Mouse (Mus musculus): ENCODE measurements around the gene Taf5.

The Taf5 gene

DNA sequence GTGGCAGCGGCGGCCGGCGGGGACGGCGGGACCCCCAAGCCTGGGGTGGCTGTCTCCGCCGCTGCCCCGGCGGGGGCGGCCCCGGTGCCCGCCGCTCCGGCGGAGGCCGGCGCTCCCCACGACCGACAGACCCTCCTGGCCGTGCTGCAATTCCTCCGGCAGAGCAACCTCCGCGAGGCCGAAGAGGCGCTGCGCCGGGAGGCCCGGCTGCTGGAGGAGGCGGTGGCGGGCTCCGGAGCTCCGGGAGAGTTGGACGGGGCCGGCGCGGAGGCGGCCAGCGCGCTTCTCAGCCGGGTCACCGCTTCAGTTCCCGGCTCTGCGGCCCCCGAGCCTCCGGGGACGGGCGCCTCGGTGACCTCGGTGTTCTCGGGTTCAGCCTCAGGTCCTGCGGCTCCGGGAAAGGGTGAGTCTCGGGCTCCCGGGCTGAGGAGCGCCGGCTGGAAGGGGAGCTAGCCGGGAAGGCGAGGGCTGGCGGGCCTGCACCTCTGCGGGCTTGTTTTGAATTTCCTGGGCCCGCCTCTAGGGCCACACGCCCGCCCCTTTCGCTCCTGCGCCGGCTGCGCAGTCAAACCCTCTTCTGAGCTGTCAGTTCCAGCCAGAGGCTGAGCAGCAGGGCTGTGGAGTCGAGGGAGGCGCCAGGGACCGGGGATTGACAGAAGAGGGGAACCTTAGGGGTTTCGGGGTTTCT, 522 bp downstream of the Taf5 start:
- peak; percentile 69 for DNase-seq

DNA sequence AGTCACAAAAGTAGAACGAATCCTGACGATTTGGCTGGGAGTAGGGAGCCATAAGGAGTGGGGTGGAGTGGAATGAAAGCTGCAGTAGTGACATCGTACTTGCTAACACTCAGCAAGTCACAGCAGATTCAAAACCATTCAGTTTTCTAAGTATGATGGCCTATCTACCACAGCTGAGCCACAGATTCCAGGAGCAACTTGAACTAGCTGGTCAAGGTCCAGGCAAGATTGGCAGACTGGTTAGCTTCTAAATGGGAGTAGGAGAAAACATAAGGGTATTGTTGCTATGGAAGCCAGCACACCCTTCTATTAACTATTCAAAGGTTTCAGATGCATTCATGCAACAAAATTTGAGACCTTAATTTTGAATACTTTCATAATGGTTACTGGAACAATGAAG, 20.7 kb downstream of the Taf5 start:
- no peak for DNase-seq

DNA sequence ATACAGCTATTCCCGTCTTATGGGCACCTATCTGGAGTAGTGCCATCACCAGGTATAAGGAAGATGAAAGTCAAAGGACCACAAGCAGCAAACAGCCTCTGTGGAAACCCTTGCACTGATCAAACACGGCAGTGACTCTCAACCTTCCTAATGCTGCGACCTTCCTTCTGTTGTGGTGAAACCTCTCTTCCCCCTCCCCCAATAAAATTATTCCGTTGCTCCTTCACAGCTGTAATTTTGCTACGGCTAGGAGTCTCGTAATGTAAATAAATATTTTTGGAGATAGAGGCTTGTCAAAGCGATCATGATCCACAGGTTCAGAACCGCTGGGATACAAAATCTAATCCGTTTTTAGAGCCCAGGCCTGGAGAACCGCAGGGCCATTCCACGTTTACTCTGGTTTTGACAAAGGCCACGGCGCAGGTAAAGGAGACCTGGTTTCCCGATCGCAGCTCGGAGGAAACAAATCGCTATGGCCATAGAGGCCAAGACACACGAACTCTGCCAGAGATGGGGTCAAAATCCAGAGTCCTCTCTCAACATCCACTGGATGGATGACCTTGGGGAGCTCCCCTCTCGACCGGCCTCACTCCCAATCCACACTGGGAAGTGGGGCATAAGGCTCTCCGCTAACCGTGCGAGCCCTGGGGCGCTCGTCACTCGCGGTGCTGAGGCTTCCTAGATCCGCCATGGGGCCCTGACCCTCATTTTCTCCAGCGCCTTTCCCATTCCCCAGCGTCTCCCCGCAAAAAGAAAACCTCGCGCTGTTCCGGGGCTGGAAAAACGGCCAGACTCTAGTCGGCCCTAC, 22.4 kb downstream of the Taf5 start:
- DNase-seq, result no peak

DNA sequence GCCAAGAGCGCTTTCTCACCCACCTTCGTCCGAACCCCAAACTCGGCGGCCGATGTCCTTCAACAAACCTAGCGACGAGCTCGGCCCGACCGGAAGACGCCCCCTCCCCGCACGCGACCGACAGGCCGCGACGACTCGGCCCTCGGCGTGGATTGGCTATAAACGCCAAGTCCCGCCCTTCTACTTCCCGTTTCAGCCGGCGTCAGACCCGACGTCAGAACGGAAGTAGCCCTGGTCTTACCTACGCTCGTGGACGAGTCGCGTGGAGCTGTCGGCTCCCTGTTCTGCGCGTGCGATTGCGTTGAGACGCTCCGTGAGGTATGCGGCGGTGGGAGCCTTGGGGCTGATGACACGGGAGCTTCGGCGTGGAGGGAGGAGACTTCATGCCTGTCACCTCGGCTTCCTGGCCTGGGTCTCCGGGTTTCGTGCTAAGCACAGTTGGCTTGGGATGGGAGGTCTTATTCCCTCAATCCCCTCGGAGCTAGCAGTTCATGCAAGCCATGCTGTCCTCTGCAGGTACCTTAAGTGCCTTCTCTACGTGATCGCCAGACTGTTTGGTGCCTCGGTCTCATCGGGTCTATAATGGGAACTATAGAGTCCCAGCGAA, 23.1 kb downstream of the Taf5 start, which contains the start of the genes Usmg5 and Pdcd11:
Gene Usmg5 (minus strand): TSS at position 98 of the 607 bp plus-strand sequence.
Gene Pdcd11 (plus strand): TSS at position 219 of the 607 bp plus-strand sequence.
- DNase-seq, result peak; percentile 93

DNA sequence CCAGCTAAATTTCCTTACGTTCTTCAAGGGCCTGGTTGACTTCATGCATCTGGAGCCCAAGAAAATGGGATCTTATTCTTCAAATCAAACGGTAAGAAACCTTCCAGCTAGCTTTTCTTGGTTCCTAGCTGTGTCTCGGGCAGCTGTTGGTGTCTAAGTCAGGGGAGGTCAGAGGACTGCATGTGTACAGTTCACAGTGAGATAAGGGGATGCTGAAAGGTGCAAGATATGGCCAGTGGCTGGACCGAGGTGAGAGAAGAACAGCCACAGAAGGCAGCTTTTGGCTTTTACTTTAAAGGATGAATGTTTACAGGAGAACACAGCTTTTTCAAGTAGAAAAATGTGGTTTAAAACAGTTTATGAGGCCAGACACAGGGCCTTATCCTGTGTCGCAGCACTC, 33.5 kb downstream of the Taf5 start:
- no peak for DNase-seq

DNA sequence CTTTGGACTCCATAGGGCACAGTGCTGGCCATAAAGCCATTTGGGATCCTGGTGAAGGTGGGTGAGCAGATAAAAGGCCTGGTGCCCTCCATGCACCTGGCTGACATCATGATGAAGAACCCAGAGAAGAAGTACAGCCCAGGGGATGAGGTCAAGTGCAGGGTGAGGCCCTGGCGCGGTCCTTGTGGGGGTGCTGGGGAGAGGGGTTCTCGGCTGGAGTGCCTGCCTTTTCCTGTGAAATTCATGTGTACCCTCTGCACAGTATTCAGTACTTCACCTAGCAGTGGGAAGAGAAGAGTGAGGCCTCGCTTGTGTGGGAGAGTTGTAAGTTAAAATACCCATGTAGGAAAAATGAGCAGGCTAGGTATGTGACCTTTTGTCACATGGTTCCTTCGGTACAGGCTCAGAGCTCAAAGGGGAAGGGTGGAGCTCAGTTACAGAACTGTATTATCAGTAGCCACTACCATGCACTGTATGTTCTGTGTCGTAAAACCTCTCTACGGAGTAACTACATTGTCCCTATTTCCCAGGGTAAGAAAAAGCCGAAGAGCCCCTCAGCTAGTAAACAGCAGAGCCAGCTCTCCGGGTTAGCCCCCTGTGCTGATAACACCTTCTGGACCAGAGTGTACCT, 37.2 kb downstream of the Taf5 start:
- no peak for DNase-seq

DNA sequence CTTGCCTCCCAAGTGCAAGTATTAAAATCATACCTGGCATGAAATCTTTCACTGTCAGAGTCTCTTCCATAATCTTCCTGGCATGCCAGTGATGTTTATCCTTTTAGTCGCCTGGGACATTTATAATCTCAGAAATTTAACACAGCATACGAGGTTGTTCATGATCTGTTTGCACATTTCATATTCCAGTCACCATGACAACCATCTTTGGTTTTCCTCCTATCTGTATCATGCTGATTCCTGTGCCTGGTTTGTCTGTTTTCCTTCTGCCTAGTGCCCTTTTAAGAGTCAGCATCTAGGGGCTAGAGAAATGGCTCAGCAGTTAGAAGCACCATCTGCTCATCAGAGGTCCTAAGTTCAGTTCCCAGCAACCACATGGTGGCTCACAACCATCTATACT, 51.1 kb downstream of the Taf5 start:
- no peak for DNase-seq

DNA sequence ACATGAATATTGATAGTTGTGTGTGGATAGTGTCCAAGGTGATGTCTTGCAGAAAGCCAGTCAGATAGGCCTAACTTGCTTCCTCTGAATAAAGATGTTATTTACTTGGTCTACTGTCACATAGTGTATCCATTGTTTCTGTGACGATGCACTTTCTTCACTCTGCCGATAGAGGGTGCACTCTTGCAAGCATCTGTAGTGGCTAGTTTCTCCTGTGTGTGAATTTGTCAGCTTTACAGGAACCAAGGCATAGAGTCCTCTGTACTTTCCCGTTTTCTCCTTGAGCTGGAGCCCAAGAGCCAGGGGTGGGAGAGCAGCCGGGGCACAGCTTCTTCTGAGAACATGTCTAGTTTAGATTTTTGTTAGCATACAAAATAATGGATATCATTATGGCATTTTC, 53.5 kb downstream of the Taf5 start:
- DNase-seq, result no peak

DNA sequence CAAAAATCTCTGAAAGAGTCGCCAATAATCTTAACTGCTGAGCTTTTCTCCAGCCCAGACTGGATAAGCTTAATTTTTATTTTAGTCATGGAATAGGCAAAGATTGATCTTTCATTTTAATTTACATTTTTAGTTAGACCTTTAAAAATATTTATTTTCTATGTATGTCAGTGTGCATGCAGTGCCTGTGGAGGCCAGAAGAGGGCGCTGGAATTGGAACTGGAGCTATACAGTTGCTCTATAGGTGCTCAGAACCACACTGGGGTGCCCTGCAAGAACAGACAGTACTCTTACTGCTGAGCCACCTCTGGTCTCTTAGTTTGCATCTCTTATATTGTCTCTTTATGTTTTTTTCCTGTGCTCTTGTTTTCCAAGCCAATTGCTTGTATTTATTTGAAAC, 55.3 kb downstream of the Taf5 start:
- no peak for DNase-seq

DNA sequence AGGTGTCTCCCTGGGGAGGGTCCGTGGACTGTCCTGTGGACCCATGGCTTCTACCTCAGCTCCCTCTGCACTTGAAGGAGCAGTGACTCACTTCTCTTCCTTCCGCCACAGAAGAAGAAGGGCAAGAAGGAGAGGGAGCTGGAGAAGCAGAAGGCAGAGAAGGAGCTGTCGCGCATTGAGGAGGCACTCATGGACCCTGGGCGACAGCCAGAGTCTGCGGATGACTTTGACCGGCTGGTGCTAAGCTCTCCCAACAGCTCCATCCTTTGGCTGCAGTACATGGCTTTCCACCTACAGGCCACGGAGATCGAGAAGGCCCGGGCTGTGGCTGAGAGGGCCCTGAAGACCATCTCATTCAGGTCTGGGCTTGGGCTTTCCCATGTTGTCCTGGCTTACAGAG, 60.6 kb downstream of the Taf5 start:
- DNase-seq, result no peak

DNA sequence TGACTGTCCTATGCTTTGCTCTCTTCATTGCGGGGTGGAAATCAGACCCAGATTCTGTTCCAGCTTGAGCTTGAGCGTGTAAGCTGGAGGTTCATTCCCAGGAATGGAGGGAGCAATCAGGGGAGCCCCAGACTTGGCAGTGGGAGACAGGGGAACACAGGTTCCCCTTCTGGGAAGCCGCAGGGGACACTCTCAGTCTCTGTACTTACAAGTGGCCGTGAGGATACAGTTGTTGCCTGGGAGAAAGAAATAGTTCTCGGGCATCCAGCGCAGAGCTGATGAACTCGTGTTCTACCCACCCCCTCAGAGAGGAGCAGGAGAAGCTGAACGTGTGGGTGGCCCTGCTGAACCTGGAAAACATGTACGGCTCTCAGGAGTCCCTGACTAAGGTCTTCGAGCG, 61.3 kb downstream of the Taf5 start:
- no peak for DNase-seq

DNA sequence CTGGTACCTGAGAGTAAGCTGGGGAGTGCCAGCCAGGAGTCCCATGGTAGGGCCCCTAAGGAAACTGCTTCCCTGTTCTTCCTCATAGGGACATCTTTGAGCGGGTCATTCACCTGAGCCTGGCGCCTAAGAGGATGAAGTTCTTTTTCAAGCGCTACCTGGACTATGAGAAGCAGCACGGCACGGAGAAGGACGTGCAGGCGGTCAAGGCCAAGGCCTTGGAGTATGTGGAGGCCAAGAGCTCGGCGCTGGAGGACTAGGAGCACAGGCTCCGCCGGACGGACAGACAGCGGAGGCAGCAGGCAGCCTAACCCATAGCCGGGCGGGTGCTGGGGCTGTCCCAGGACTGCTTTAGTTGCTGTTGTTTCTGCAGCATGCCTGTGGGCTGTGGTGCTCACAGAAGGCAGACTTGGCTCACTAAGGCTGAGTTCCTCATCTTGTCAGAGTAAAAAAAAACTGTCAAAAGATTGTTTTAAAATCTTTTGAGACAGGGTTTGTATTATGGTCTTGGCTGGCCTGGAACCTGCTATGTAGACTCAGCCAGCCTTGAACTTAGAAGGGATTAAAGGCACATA, 63.1 kb downstream of the Taf5 start:
- DNase-seq, result no peak
